Mouse (Mus musculus) heart, postnatal 0 days (tissue): ENCODE results near the gene Enpp1.

Source experiments
- CTCF ChIP-seq: IDR thresholded peaks from 2 replicates; pipeline ENCODE4 v1.5.1; 2016; ENCODE audit warnings: antibody characterized with exemption, control low read depth, low read depth
- EP300 ChIP-seq: IDR thresholded peaks from 2 replicates; pipeline ENCODE4 v1.6.1; 2016; ENCODE audit warnings: antibody characterized with exemption, low read depth

GRCm38 (mm10) chr10:24725197-24725596, 13.2 kb upstream of the Enpp1 start:
- TF ChIP-seq CTCF (no peak), EP300 (no peak)
